Mouse (Mus musculus) small intestine, adult 2 months (tissue): Measurements from ENCODE around the gene Mettl23. TPM values are rescaled to one million over a fixed set of nuclear protein-coding genes. Genes with fewer than 3 reads are reported as not detected.

ENCODE experiments used
- H3K27ac ChIP-seq: fragments of 200-500 bp; 2 replicates; pipeline ENCODE4 v1.5.1; 2012; ENCODE audit warnings: low read depth, low read length, control low read depth, inconsistent platforms; ENCODE audit not compliant: insufficient read depth
- H3K27me3 ChIP-seq: fragments of 200-500 bp; 2 replicates; pipeline ENCODE4 v1.6.1; 2012; ENCODE audit warnings: mild to moderate bottlenecking, moderate library complexity, low read length, inconsistent platforms; ENCODE audit not compliant: control insufficient read depth, insufficient read depth
- H3K36me3 ChIP-seq: fragments of 200-500 bp; 2 replicates; pipeline ENCODE4 v1.6.1; 2012; ENCODE audit warnings: mild to moderate bottlenecking, low read length, control low read depth, inconsistent platforms; ENCODE audit not compliant: control insufficient read depth, insufficient read depth
- H3K4me1 ChIP-seq: fragments of 200-500 bp; 2 replicates; pipeline ENCODE4 v1.6.1; 2012; ENCODE audit warnings: low read length, inconsistent platforms, mixed read lengths; ENCODE audit not compliant: control insufficient read depth, insufficient read depth, insufficient read length
- H3K4me3 ChIP-seq: fragments of 200-500 bp; 2 replicates; pipeline ENCODE4 v1.5.1; 2012; ENCODE audit warnings: low read depth, mild to moderate bottlenecking, control low read depth, inconsistent platforms, low read length, moderate library complexity
- CTCF ChIP-seq: fragments of 200-500 bp; IDR thresholded peaks from 2 replicates; pipeline ENCODE4 v1.5.1; 2012; ENCODE audit warnings: low read depth, mild to moderate bottlenecking, control low read depth, inconsistent platforms, low read length, moderate library complexity, mixed read lengths; ENCODE audit not compliant: insufficient replicate concordance, insufficient read length; ENCODE audit errors: extremely low read depth
- POLR2A ChIP-seq: fragments of 200-500 bp; IDR thresholded peaks from 2 replicates; pipeline ENCODE4 v1.6.1; 2012; ENCODE audit warnings: low read depth, mild to moderate bottlenecking, control low read depth, inconsistent platforms, low read length, moderate library complexity
- WGBS: fragments of 180-500 bp; shearing (Covaris S2); methylation state at CpG from one replicate; pipeline ENCODE4 v1.1.7; 2018; 5-methylcytosine and 5-hydroxymethylcytosine counted together
- polyA plus RNA-seq: library from polyadenylated mRNA; depleted of rRNA; stranded (reverse); fragments of >200 nt; gene quantifications from 2 replicates; pipeline ENCODE4 v1.2.3, GENCODE M21; 2012

Gene Mettl23
- polyA plus RNA-seq, 1 experiment = 10.3 TPM

DNA sequence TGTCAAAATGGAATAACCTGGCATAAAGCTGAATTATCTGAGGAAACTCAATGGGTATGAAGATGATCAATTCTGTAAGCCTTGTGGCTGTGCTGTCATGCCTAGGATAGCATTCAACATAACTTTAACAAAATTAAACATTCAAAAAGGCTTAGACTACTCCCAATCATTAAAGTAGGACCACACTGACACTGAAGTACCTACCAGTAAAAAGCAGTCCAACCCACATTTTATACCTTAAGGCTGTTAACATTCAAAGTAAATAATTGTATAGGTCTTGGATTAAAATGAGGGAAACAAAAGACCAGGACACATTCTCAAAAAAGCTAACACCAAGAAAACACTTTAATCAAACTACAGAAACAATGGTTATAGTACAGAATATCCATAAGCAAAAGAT, 6.5 kb downstream of the Mettl23 start:
- H3K27ac ChIP-seq = no peak overlapping the region
- no peak overlapping the region for H3K4me3 ChIP-seq
- H3K27me3 ChIP-seq = no peaks in the 10 kb centered on the region
- H3K4me1 ChIP-seq = 0 out of 2 replicates have a peak, but pooled peaks cover 4% of the 10 kb centered on the region
- peaks cover 31% of the 10 kb centered on the region for H3K36me3 ChIP-seq
- TF ChIP-seq CTCF = no peak
- TF ChIP-seq POLR2A = no peak

DNA sequence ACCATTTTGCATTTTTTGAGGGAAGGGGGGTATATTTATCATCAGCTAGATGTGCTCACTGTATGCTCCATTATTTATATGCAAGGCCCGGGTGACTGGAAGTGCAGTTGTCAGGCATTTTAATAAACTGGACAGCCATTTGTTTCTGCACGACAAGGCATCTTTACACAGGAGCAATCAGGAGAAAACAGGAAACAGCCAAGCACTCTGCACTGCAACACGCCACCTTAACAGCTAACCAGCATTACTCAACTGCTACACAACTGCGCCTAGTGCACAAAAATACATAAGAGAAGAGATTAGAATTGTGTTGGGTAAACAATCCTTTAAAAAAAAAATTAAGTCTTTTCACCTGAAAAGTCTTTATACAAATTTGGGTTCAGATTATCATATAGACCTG, 7.0 kb downstream of the Mettl23 start:
- WGBS = 12% methylated on average over 4 of the region's 4 CpGs
- Histone ChIP-seq H3K36me3 (peaks cover 31% of the 10 kb centered on the region), H3K4me3 (no peak overlapping the region), H3K27ac (no peak overlapping the region), H3K4me1 (0 out of 2 replicates have a peak, but pooled peaks cover 4% of the 10 kb centered on the region), H3K27me3 (no peaks in the 10 kb centered on the region)
- TF ChIP-seq POLR2A (no peak), CTCF (no peak)

DNA sequence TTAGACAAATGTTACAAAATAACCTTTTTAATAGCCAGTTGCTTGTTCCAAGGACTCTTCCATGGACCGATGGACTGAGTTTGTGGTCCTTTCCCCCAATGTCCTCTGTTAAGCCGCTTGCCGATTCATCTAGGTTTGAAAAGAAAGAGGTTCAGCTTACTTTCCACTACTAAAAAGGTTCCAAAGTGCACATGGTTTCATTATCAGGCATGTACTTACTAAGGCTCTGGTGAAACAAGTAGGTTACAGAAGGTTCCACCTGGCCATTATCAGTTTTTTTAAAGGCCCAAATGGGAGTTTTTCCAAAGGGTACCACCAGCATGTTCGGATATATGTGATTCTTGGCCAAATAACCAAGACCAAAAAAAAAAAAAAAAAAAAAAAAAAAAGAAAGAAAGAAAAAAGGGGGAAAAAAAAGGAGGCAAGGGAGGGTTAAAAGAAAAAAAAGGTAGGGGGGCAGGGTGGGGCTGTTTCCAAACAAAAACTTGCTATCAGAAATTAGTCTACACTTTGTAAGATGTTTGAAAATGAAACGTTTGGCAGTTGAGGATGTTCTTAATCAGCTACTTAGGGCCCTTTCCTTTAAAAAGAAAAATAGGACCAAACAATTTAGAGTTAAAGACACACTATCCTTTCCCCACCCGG, 7.9 kb downstream of the Mettl23 start:
- Histone ChIP-seq H3K27ac (peak overlapping the region; percentile 99), H3K4me3 (peak overlapping the region; percentile 37; the same call in 1 of the 2 replicates), H3K4me1 (0 out of 2 replicates have a peak, but pooled peaks cover 4% of the 10 kb centered on the region), H3K36me3 (peaks cover 31% of the 10 kb centered on the region), H3K27me3 (no peaks in the 10 kb centered on the region)
- 3% methylated on average over 6 of the region's 6 CpGs for WGBS
- TF ChIP-seq CTCF (no peak), POLR2A (no peak)

DNA sequence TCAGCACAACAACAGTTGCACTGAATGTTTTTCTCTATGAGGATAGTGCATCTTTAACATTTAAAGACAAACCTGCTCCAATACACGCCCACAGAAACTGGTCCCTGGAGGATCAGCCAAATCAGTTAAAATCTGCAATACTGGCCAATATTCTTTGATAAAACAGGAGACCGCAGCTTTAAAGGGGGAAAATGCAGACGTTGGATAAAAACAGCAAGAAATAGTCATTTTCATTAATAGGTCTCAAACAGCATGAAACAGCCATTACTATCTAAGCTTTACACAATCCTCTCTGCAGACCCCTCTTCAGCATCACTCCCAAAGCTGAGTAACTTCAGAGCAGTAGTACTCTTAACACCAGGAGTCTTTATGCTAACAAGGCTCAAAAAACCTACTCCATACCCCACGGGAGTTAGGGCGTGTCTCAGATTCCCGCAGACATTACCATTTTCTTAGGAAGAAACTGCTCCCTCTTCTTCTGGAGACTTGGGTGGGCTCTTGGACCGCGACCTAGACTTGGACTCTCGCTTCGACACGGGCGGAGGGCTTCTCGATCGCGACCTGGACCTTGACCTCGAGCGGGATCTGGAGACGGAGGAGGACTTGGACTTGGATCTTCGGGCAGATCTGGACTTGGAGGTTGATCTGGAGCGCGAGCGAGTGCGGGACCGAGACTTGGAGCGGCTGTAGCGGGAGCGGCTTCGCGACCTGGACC, 8.7 kb downstream of the Mettl23 start:
- no peak; the same call in 1 of the 2 replicates for TF ChIP-seq POLR2A
- no peak for TF ChIP-seq CTCF
- Histone ChIP-seq H3K36me3 (peaks cover 29% of the 10 kb centered on the region), H3K4me3 (peak overlapping the region; percentile 87), H3K27me3 (no peaks in the 10 kb centered on the region), H3K4me1 (0 out of 2 replicates have a peak, but pooled peaks cover 4% of the 10 kb centered on the region), H3K27ac (peak overlapping the region; percentile 99)
- WGBS = 0% methylated on average over 29 of the region's 29 CpGs

DNA sequence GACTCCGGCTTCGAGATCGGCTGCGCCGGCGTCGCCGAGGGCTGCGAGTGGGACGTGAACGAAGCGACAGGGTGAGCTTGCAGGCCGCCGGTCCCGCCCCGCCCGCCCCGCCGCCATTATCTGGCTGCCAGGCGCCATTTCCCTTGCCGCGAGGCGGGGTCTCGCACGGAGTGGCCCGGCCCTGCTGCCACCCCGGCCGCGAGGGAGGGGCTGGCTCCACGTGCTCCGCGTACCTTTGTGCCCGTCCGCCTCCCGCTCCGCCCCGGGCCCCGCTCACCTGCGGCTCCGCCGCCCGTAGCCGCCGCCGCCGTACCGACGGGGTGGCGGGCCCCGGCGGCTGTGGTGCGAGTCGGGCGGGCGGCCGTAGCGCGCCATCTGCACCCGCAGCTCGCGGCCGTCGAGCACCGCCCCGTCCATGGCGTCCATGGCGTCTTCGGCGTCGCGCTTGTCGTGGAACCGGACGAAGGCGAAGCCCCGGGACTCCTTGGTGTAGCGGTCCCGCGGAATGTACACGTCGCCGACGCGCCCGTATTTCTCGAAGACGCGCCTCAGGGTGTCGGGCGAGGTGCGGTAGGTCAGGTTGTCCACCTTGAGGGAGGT, 9.3 kb downstream of the Mettl23 start, which contains the start of gene Mfsd11:
Gene Mfsd11, plus strand, starts transcription at position 150 of the 600 bp plus-strand sequence.
- Histone ChIP-seq H3K4me1 (0 out of 2 replicates have a peak, but pooled peaks cover 4% of the 10 kb centered on the region), H3K27ac (peak within 1 kb of the TSS; percentile 99)

DNA sequence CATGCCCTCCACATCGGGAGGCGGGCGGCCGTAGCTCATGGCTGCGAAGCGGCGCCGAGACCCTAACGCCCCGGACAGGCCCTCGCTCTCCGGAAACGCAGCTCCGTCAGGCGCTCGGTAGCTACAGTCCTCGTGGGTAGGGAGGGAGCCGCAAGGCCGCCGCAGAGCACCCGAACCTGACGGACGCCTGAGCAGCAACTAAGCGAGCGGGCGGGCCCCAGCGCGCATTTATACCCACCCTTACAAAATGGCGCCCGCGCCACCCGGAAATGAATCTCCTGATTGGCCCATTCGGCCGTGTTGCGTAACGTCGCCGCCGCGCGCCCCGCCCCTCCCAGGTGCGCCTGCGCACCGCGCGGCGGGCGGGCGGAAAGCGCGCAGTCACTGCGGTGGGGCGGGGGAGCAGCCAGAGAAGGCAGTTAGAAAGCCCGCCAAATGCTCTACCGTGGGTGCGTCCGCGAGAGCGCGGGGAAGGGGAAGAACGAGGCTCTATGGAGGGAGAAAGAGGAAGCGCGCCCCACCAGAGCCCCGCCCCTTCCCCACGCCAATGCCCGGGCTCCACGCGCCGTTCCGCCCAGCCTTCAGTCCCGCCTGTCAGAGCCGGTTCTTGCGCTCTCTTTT, 9.9 kb downstream of the Mettl23 start, which contains the start of gene Srsf2:
Gene Srsf2, minus strand, starts transcription at position 204 of the 621 bp plus-strand sequence.
- Histone ChIP-seq H3K4me3 (peak within 1 kb of the TSS; percentile 87), H3K27me3 (no peaks in the 10 kb centered on the region), H3K27ac (peak within 1 kb of the TSS; percentile 99), H3K36me3 (peaks cover 30% of the 10 kb centered on the region), H3K4me1 (0 out of 2 replicates have a peak, but pooled peaks cover 2% of the 10 kb centered on the region)
- WGBS = under 1% methylated on average over 70 of the region's 74 CpGs
- TF ChIP-seq POLR2A = peak; percentile 99
- 0 out of 2 replicates have a peak, but pooled peaks have one; percentile 8 for TF ChIP-seq CTCF

More for the DNA sequence above, 9.3 kb downstream of the Mettl23 start, which contains the start of gene Mfsd11:
- TF ChIP-seq CTCF (no peak), POLR2A (no peak)
- Histone ChIP-seq H3K4me3 (peak within 1 kb of the TSS; percentile 87), H3K27me3 (no peaks in the 10 kb centered on the region), H3K36me3 (peaks cover 31% of the 10 kb centered on the region)
- under 1% methylated on average over 88 of the region's 91 CpGs for WGBS

DNA sequence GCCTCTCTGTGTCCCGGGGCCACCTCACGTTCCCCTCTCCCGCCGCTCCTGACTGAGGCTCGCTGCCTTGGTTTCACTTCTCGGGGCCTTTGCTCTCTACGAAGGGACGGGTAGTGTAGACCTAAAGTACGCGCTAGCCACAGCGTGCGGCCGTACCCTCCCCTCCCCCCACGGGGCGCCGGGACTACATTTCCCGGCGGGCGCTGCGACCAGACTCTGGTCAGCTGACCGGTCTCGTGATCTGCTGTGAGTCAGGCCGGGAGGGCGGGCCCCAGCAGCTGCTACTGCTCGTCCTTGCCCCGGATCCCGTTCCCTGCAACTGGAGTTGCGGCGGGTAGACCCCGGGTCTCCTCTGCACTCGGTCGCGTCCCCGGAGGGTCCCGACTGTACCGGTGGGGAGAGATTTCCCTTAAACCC, 10.4 kb downstream of the Mettl23 start:
- WGBS = 1% methylated on average over 36 of the region's 36 CpGs

More for the DNA sequence above, 10.4 kb downstream of the Mettl23 start:
- TF ChIP-seq POLR2A (peak; percentile 51), CTCF (no peak)
- peak overlapping the region; percentile 87 for H3K4me3 ChIP-seq
- H3K27ac ChIP-seq = peak overlapping the region; percentile 97
- H3K36me3 ChIP-seq = peaks cover 27% of the 10 kb centered on the region
- 0 out of 2 replicates have a peak, but pooled peaks cover 2% of the 10 kb centered on the region for H3K4me1 ChIP-seq
- no peaks in the 10 kb centered on the region for H3K27me3 ChIP-seq
